Mouse (Mus musculus): Measurements from ENCODE around the gene Col1a2.

DNA sequence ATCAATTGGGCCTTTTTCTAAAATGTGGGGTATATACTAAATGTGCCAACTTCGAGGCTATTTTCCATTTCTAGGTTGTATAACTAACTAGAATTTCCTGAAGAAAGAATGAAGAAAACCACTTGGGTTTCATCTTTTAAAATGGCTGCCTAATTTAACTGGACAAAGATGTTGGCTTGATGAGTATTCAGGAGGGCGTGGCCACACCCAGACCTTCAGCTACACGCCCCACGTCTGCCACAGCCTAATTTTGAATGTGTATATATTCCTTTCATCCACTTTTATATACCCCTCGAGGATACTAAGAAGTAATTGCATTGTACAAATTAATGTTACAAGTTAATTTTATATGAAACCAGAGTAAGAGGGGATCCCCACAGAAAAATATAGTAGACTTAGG, 2.2 kb downstream of the Col1a2 start:
- TF ChIP-seq CTCF (IDR thresholded peaks at IDR 0.05; ENCODE audit: borderline replicate concordance, control insufficient read depth, extremely low read depth, insufficient read depth, low read length, poor library complexity) (no peak), POLR2A (IDR thresholded peaks at IDR 0.05; ENCODE audit: control insufficient read depth, extremely low read depth, insufficient read depth, low read length, poor library complexity) (no peak)

Measured in thymus, adult 2 months (tissue).